Mouse (Mus musculus) heart, postnatal 25 days (tissue): ENCODE results near the gene Palm3. TPM values are rescaled to one million over a fixed set of nuclear protein-coding genes. Genes with fewer than 3 reads are reported as not detected.

Experiments used
- DNase-seq: peaks from one replicate; pipeline ENCODE4 v3.0.0; 2022; ENCODE audit warnings: low spot score
- intact Hi-C: fragments of 180-260 bp; cut with DNase I; formaldehyde crosslinking; loops from one replicate; pipeline ENCODE4 v1.15.1; 2025
- microRNA-seq: library from miRNA; unstranded; fragments of <30 nt; microRNA quantifications from one replicate; pipeline ENCODE4 v1.2.0, GENCODE M21; 2022
- total RNA-seq, 2 experiments: library from RNA; stranded (reverse); gene quantifications; 2 replicates each; pipeline ENCODE4 v1.2.3; 2021

Palm3 gene
- total RNA-seq, 2 experiments from 2014 or later, result 0.28 to 0.36 TPM

GRCm38 (mm10) chr8:84076412-84076811 is 55.1 kb downstream of the Palm3 start:
- intact Hi-C loops, result no loop called here
- no peak for DNase-seq

- intact Hi-C loops, result no loop called here
- DNase-seq, result no peak
Measured at GRCm38 (mm10) chr8:84076849-84077248, 55.6 kb downstream of the Palm3 start.

- DNase-seq, result no peak
- intact Hi-C loops, result no loop called here
Measured at GRCm38 (mm10) chr8:84079206-84079605, 57.9 kb downstream of the Palm3 start.

Small RNA genes within 50 kb of the gene (microRNA-seq; reads per million reads assigned to microRNA genes)
- 5.8 reads per million, percentile 16 among the genes with 10 or more reads in this experiment for gene Mir1199
- gene Mir8111, result 5.3 reads per million, percentile 14 among the genes with 10 or more reads in this experiment

Other genes starting within 250 kb of the Palm3 start
- 10 to 100 TPM; 12.7 to 17.8 TPM for gene Adgrl1, start 121.4 kb upstream of the Palm3 start, total RNA-seq
- gene Gm10644, start 66.3 kb upstream of the Palm3 start, total RNA-seq, result under 1 TPM; 0.61 to 0.70 TPM
- 1 to 10 TPM; 1.1 to 1.7 TPM for gene Asf1b, start 66.0 kb upstream of the Palm3 start, total RNA-seq
- 100 to 1,000 TPM; 353 to 360 TPM for gene Prkaca, start 48.5 kb upstream of the Palm3 start, total RNA-seq
- 10 to 100 TPM; 27.4 to 30.9 TPM for gene Samd1, start 23.8 kb upstream of the Palm3 start, total RNA-seq
- gene 1700067K01Rik, start 20.0 kb upstream of the Palm3 start, total RNA-seq, result under 1 TPM in 1 of 2 experiments, not detected in 1; 0.26 TPM
- gene 2210011C24Rik, start 9.3 kb upstream of the Palm3 start, total RNA-seq, result 1 to 10 TPM; 2.8 to 3.1 TPM
- gene Il27ra, start 21.1 kb downstream of the Palm3 start, total RNA-seq, result 1 to 10 TPM; 4.0 to 4.2 TPM
- not detected for gene Rln3, start 23.5 kb downstream of the Palm3 start, total RNA-seq
- gene Gm10643, start 43.7 kb downstream of the Palm3 start, total RNA-seq, result 1 to 10 TPM; 3.2 to 3.3 TPM
- 1 to 10 TPM; 8.5 to 9.7 TPM for gene Rfx1, start 45.4 kb downstream of the Palm3 start, total RNA-seq
- gene Dcaf15, start 83.3 kb downstream of the Palm3 start, total RNA-seq, result 1 to 10 TPM; 5.9 to 7.2 TPM
- not detected for gene Podnl1, start 104.5 kb downstream of the Palm3 start, total RNA-seq
- gene Cc2d1a, start 126.5 kb downstream of the Palm3 start, total RNA-seq, result 10 to 100 TPM; 10.3 to 11.8 TPM
- under 1 TPM; 0.10 to 0.28 TPM for gene 4930432K21Rik, start 126.6 kb downstream of the Palm3 start, total RNA-seq
- gene Nanos3, start 163.7 kb downstream of the Palm3 start, total RNA-seq, result 1 to 10 TPM in 1 of 2 experiments, under 1 TPM in 1; 0.73 to 1.4 TPM
- 1 to 10 TPM; 8.2 to 8.8 TPM for gene Zswim4, start 215.6 kb downstream of the Palm3 start, total RNA-seq
- gene D8Ertd738e, start 228.2 kb downstream of the Palm3 start, total RNA-seq, result 100 to 1,000 TPM; 227 to 240 TPM
- 10 to 100 TPM; 10.2 to 10.3 TPM for gene Mri1, start 235.9 kb downstream of the Palm3 start, total RNA-seq
- 10 to 100 TPM in 1 of 2 experiments, 1 to 10 TPM in 1; 9.2 to 10.3 TPM for gene Ccdc130, start 248.9 kb downstream of the Palm3 start, total RNA-seq